Mouse (Mus musculus): Measurements from ENCODE around the gene Zfp382.

Zfp382 gene

GRCm38 (mm10) chr7:30147011-30147410, 25.3 kb downstream of the Zfp382 start:
- in situ Hi-C loops (cut with MboI, MseI): no loop called here

GRCm38 (mm10) chr7:30154040-30154439, 32.3 kb downstream of the Zfp382 start:
- in situ Hi-C loops (cut with MboI, MseI): no loop called here

- in situ Hi-C loops (cut with MboI, MseI): no loop called here
Measured at GRCm38 (mm10) chr7:30155507-30155906, 33.8 kb downstream of the Zfp382 start.

GRCm38 (mm10) chr7:30163113-30163512, 41.4 kb downstream of the Zfp382 start:
- in situ Hi-C loops (cut with MboI, MseI): no loop called here

- in situ Hi-C loops (cut with MboI, MseI): no loop called here
Measured at GRCm38 (mm10) chr7:30164745-30165144, 43.0 kb downstream of the Zfp382 start.

- in situ Hi-C loops (cut with MboI, MseI): no loop called here
Measured at GRCm38 (mm10) chr7:30168914-30169582, 47.3 kb downstream of the Zfp382 start.

GRCm38 (mm10) chr7:30169583-30170282, 48.0 kb downstream of the Zfp382 start, which contains the start of gene Zfp146:
Gene Zfp146 (minus strand): TSS chr7:30169750.
- in situ Hi-C loops (cut with MboI, MseI): no loop called here

GRCm38 (mm10) chr7:30170283-30170951, 48.7 kb downstream of the Zfp382 start:
- in situ Hi-C loops (cut with MboI, MseI): no loop called here

- in situ Hi-C loops (cut with MboI, MseI): no loop called here
Measured at GRCm38 (mm10) chr7:30176474-30176873, 54.7 kb downstream of the Zfp382 start.

GRCm38 (mm10) chr7:30178256-30178655, 56.5 kb downstream of the Zfp382 start:
- in situ Hi-C loops (cut with MboI, MseI): no loop called here

GRCm38 (mm10) chr7:30181308-30181707, 59.6 kb downstream of the Zfp382 start:
- in situ Hi-C loops (cut with MboI, MseI): loop anchor here (5.0 kb wide), 1 partner anchor 36 kb away; no protein-coding TSS in a partner anchor

GRCm38 (mm10) chr7:30181929-30182328, 60.2 kb downstream of the Zfp382 start:
- in situ Hi-C loops (cut with MboI, MseI): loop anchor here (5.0 kb wide), 1 partner anchor 35 kb away; no protein-coding TSS in a partner anchor

- in situ Hi-C loops (cut with MboI, MseI): loop anchor here (5.0 kb wide), 1 partner anchor 34 kb away; no protein-coding TSS in a partner anchor
Measured at GRCm38 (mm10) chr7:30183189-30183588, 61.4 kb downstream of the Zfp382 start.

- in situ Hi-C loops (cut with MboI, MseI): loop anchor here (5.0 kb wide), 1 partner anchor 33 kb away; no protein-coding TSS in a partner anchor
Measured at GRCm38 (mm10) chr7:30183879-30184289, 62.1 kb downstream of the Zfp382 start, which contains the start of gene Cox7a1. Gene Cox7a1 (plus strand): TSS chr7:30184144.
